Mouse (Mus musculus) liver, embryonic 14.5 days (tissue): Measurements from ENCODE around the gene Ubxn6. TPM values are rescaled to one million over a fixed set of nuclear protein-coding genes. Genes with fewer than 3 reads are reported as not detected.
"Not testable (repeated sequence)": the region's sequence is repeated elsewhere in the genome, so short reads cannot be mapped to it uniquely, and the experiment has no call there.

Experiments
- ATAC-seq: fragments of 200-750 bp; cut with Nextera tagmentation; 2 replicates; pipeline ENCODE4 v1.8.0; 2017; ENCODE audit warnings: moderate number of reproducible peaks, mild to moderate bottlenecking, moderate library complexity; ENCODE audit not compliant: insufficient read depth
- DNase-seq, 3 experiments: peaks; one replicate each; pipeline ENCODE4 v3.0.0-alpha.2; 2012 to 2013; ENCODE audit warnings: low read depth in 3 of 3, low spot score in 3 of 3
- H3K27ac ChIP-seq: fragments of 300-500 bp; sonication (generic); 2 replicates; pipeline ENCODE4 v1.5.1; 2014; ENCODE audit warnings: moderate library complexity, mild to moderate bottlenecking, control low read depth, inconsistent platforms
- H3K27me3 ChIP-seq: fragments of 300-500 bp; sonication (generic); 2 replicates; pipeline ENCODE4 v1.6.1; 2014; ENCODE audit warnings: mild to moderate bottlenecking, low read length, moderate library complexity; ENCODE audit not compliant: control insufficient read depth, insufficient read depth
- H3K36me3 ChIP-seq: fragments of 300-500 bp; sonication (generic); replicated peaks from 2 replicates; pipeline ENCODE4 v1.6.1; 2014; ENCODE audit warnings: low read depth; ENCODE audit not compliant: control insufficient read depth, insufficient read depth
- H3K4me1 ChIP-seq, 2 experiments: fragments of 200-500 bp in 1 of 2; fragments of 300-500 bp in 1 of 2; sonication (generic) in 1 of 2; replicated peaks; 2 replicates each; pipeline ENCODE4 v1.6.1; 2012 to 2014; ENCODE audit warnings: antibody characterized with exemption in 1 of 2, inconsistent platforms in 1 of 2, low read length in 1 of 2; ENCODE audit not compliant: control insufficient read depth in 2 of 2, insufficient read depth in 2 of 2
- H3K4me2 ChIP-seq: fragments of 300-500 bp; sonication (generic); 2 replicates; pipeline ENCODE4 v1.6.1; 2014; ENCODE audit warnings: low read depth, mild to moderate bottlenecking, control low read depth, moderate library complexity
- H3K4me3 ChIP-seq, 2 experiments: fragments of 200-500 bp in 1 of 2; fragments of 300-500 bp in 1 of 2; sonication (generic) in 1 of 2; 2 replicates each; pipeline ENCODE4 v1.5.1; 2012 to 2014; ENCODE audit warnings: low read depth in 2 of 2, low read length in 2 of 2, mild to moderate bottlenecking in 2 of 2, control low read depth in 1 of 2, inconsistent platforms in 1 of 2, moderate library complexity in 1 of 2; ENCODE audit not compliant: insufficient read depth in 1 of 2
- H3K9ac ChIP-seq: fragments of 300-500 bp; sonication (generic); replicated peaks from 2 replicates; pipeline ENCODE4 v1.6.1; 2014; ENCODE audit warnings: mild to moderate bottlenecking, control low read depth, moderate library complexity
- H3K9me3 ChIP-seq: fragments of 300-500 bp; sonication (generic); 2 replicates; pipeline ENCODE4 v1.6.1; 2016; ENCODE audit warnings: low read length, mixed read lengths; ENCODE audit not compliant: control insufficient read depth
- CTCF ChIP-seq: IDR thresholded peaks from 2 replicates; pipeline ENCODE4 v1.5.1; 2016; ENCODE audit warnings: antibody characterized with exemption, low read depth, control low read depth
- EP300 ChIP-seq: IDR thresholded peaks from 2 replicates; pipeline ENCODE4 v1.6.1; 2016; ENCODE audit warnings: antibody characterized with exemption, low read depth
- WGBS: fragments of 180-500 bp; shearing (Covaris S2); extraction: QIAGEN DNeasy Blood & Tissue Kit; methylation state at CpG from one replicate; pipeline ENCODE4 v1.1.7; 2014; ENCODE audit not compliant: insufficient replicate concordance; 5-methylcytosine and 5-hydroxymethylcytosine counted together
- polyA plus RNA-seq, 2 experiments: library from polyadenylated mRNA; depleted of rRNA in 1 of 2; stranded (reverse) in 1 of 2; unstranded in 1 of 2; fragments of >200 nt; fragmentation: Nextera tagmentation in 1 of 2; extraction: Ambion mirVana in 1 of 2; gene quantifications; 2 replicates each; pipeline versions ENCODE4 v1.2.1 to v1.2.3; 2012 to 2014

The Ubxn6 gene
- polyA plus RNA-seq, 2 experiments: 7.3 to 10.8 TPM

DNA sequence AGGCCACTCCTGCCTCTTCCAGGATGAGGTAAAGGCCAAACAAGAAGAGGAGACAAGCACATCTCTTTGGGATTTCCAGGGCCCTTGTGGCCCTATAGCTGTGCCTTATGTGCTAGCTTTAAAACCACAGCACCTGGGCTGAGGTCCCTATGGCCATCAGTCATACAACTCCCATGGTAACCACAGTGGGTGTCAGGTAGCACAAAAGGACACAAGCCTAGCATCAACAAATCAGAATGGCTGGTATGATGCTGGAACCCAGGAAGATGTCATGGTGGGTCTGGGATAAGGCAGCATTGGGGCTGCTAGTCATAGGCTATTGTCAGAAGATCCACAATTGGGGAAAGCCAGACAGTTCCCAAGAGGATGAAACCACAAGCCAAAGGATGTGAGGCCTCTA is 3.7 kb downstream of the Ubxn6 start:
- H3K4me3 ChIP-seq: no peak overlapping the region
- H3K9me3 ChIP-seq: no peaks in the 10 kb centered on the region
- DNase-seq (no peak), ATAC-seq (no peak)
- H3K4me2 ChIP-seq: no peak overlapping the region
- H3K36me3 ChIP-seq: peaks cover 45% of the 10 kb centered on the region
- H3K27me3 ChIP-seq: no peaks in the 10 kb centered on the region
- no peak overlapping the region for H3K27ac ChIP-seq
- no peak overlapping the region for H3K9ac ChIP-seq
- H3K4me1 ChIP-seq: peaks cover 14 to 18% of the 10 kb centered on the region in 2 experiments; a peak in 3 of 4 replicates
- TF ChIP-seq CTCF: no peak
- TF ChIP-seq EP300: no peak

DNA sequence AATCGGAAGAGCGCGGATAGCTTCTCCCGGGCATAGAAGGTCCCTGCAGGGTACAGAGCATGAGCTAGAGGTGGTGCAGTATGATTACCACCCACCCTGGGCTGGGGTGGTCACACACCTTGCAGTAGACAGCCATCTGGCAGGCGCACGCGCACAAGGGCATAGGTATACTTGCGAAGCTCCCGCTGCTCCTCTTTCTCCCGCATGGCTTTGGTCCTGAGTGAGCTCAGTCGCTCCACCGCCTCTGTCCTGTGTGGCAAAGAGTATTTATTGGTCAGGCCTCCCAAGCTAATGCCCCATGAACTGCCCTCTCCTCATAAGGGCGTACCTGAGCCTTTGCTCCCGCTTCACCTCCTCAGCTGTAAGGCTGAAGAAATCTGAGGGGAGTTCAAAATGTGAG is 5.8 kb downstream of the Ubxn6 start:
- no peak overlapping the region for H3K9ac ChIP-seq
- no peak overlapping the region for H3K4me3 ChIP-seq
- WGBS: 88% methylated on average over 14 of the region's 14 CpGs
- no peak overlapping the region for H3K4me2 ChIP-seq
- TF ChIP-seq EP300 (no peak), CTCF (no peak)
- peaks cover 66% of the 10 kb centered on the region for H3K36me3 ChIP-seq
- peaks cover 5% of the 10 kb centered on the region in 2 experiments; a peak in 3 of 4 replicates for H3K4me1 ChIP-seq
- no peaks in the 10 kb centered on the region for H3K27me3 ChIP-seq
- DNase-seq: no peak
- H3K9me3 ChIP-seq: no peaks in the 10 kb centered on the region
- ATAC-seq: no peak
- H3K27ac ChIP-seq: no peak overlapping the region

DNA sequence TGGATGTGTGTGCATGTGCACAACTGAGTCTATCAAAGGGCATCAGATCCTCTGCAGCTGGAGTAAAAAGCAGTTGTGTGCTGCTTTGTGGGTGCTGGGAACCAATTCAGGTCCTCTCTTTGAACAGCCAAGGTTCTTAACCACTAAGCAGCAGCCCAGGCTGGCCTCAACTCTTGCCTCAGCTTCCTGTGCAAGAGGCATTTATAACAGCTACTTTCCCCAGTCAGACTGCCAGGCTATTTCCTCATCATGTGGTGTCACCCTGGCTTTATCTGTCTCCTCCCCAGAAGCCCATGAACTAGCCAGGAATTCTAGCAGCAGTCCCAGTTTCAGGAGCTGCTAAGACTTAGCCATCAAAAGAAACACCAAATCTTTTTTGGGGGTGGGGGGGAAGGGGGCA is 8.4 kb downstream of the Ubxn6 start:
- H3K36me3 ChIP-seq: peaks cover 92% of the 10 kb centered on the region
- H3K27ac ChIP-seq: no peak overlapping the region
- H3K4me2 ChIP-seq: no peak overlapping the region
- H3K9me3 ChIP-seq: no peaks in the 10 kb centered on the region
- DNase-seq (no peak), ATAC-seq (no peak)
- no peaks in the 10 kb centered on the region for H3K27me3 ChIP-seq
- no peak overlapping the region for H3K4me3 ChIP-seq
- no peaks in the 10 kb centered on the region for H3K4me1 ChIP-seq
- no peak for TF ChIP-seq CTCF
- TF ChIP-seq EP300: no peak
- H3K9ac ChIP-seq: no peak overlapping the region

DNA sequence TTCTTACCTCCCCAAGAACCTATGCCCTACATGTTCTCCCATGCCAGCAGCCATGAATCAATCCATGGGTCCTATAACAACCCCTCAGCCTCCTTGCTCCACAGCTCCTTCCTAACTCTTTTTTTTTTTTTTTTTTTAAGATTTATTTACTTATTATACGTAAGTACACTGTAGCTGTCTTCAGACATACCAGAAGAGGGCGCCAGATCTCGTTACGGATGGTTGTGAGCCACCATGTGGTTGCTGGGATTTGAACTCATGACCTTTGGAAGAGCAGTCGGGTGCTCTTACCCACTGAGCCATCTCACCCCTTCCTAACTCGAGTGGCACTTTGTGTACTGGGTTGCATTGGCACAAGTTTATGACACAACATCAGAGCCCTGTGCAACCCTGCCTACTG is 9.1 kb downstream of the Ubxn6 start:
- TF ChIP-seq CTCF: peak; percentile 39; the same call in 1 of the 2 replicates
- not testable (repeated sequence) for H3K9me3 ChIP-seq, H3K4me2 ChIP-seq, H3K27me3 ChIP-seq, DNase-seq, ATAC-seq, H3K4me3 ChIP-seq, H3K9ac ChIP-seq, H3K27ac ChIP-seq, H3K4me1 ChIP-seq
- 77% methylated on average over 6 of the region's 6 CpGs for WGBS
- H3K36me3 ChIP-seq: peaks cover 97% of the 10 kb centered on the region

DNA sequence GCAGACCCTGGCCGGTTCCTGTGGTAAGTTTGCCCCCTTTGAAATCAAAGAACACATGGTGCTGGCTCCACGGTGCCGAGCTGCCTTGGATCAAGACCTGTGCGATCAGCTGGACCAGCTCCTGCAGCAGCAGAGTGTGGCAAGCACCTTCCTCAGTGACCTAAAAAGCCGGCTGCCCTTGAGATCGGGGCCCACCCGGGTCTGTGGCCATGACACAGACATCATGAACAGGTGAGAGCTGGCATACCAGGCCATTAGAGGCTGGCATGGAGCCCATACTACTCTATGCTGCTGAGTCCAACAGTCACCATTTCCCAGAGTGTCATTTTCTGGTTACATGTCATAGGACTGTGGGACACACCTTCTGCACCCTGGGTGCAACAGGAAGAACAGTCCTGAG is 12.7 kb downstream of the Ubxn6 start:
- ATAC-seq: no peak

More for the DNA sequence above, 12.7 kb downstream of the Ubxn6 start:
- H3K4me3 ChIP-seq: no peak overlapping the region
- TF ChIP-seq CTCF (no peak), EP300 (no peak)
- H3K9ac ChIP-seq: no peak overlapping the region
- no peaks in the 10 kb centered on the region for H3K27me3 ChIP-seq
- H3K27ac ChIP-seq: no peak overlapping the region
- no peak for DNase-seq
- H3K4me2 ChIP-seq: no peak overlapping the region
- H3K4me1 ChIP-seq: no peaks in the 10 kb centered on the region
- peaks cover 99% of the 10 kb centered on the region for H3K36me3 ChIP-seq
- 87% methylated on average over 7 of the region's 7 CpGs for WGBS
- H3K9me3 ChIP-seq: no peaks in the 10 kb centered on the region
